Mouse (Mus musculus): Measurements from ENCODE around the gene Arsg.

GRCm38 (mm10) chr11:109569809-109570208, 96.6 kb downstream of the Arsg start:
- TF ChIP-seq CTCF (IDR thresholded peaks at IDR 0.05; ENCODE audit: insufficient read depth, low read depth, low read length) (no peak), POLR2A (IDR thresholded peaks at IDR 0.05; ENCODE audit: insufficient read depth, low read depth, low read length) (no peak)
